Mouse (Mus musculus) intestine, embryonic 16.5 days (tissue): ENCODE measurements around the gene Clec2d. TPM values are rescaled to one million over a fixed set of nuclear protein-coding genes. Genes with fewer than 3 reads are reported as not detected.

Source experiments
- ATAC-seq: fragments of 200-750 bp; cut with Nextera tagmentation; 2 replicates; pipeline ENCODE4 v1.8.0; 2017; ENCODE audit warnings: moderate TSS enrichment, moderate library complexity
- H3K27ac ChIP-seq: fragments of 300-500 bp; sonication (generic); 2 replicates; pipeline ENCODE4 v1.5.1; 2014; ENCODE audit warnings: mild to moderate bottlenecking, low read length
- H3K27me3 ChIP-seq: fragments of 300-500 bp; sonication (generic); replicated peaks from 2 replicates; pipeline ENCODE4 v1.6.1; 2014; ENCODE audit warnings: low read length, control low read depth, mixed read lengths; ENCODE audit not compliant: control insufficient read depth, insufficient read depth
- H3K36me3 ChIP-seq: fragments of 300-500 bp; sonication (generic); 2 replicates; pipeline ENCODE4 v1.6.1; 2014; ENCODE audit warnings: low read length, control low read depth; ENCODE audit not compliant: control insufficient read depth, insufficient read depth
- H3K4me1 ChIP-seq: fragments of 300-500 bp; sonication (generic); 2 replicates; pipeline ENCODE4 v1.6.1; 2014; ENCODE audit warnings: low read length, control low read depth, mixed read lengths; ENCODE audit not compliant: control insufficient read depth, insufficient read depth
- H3K4me2 ChIP-seq: fragments of 300-500 bp; sonication (generic); 2 replicates; pipeline ENCODE4 v1.6.1; 2014; ENCODE audit warnings: low read depth, low read length, control low read depth
- H3K4me3 ChIP-seq: fragments of 300-500 bp; sonication (generic); 2 replicates; pipeline ENCODE4 v1.5.1; 2014; ENCODE audit warnings: mild to moderate bottlenecking, low read length
- H3K9ac ChIP-seq: fragments of 300-500 bp; sonication (generic); 2 replicates; pipeline ENCODE4 v1.6.1; 2014; ENCODE audit warnings: low read depth, low read length
- H3K9me3 ChIP-seq: fragments of 300-500 bp; sonication (generic); 2 replicates; pipeline ENCODE4 v1.6.1; 2016; ENCODE audit warnings: low read length, control low read depth; ENCODE audit not compliant: control insufficient read depth
- WGBS: fragments of 180-500 bp; shearing (Covaris S2); extraction: QIAGEN DNeasy Blood & Tissue Kit; methylation state at CpG from one replicate; pipeline ENCODE4 v1.1.7; 2014; 5-methylcytosine and 5-hydroxymethylcytosine counted together
- polyA plus RNA-seq: library from polyadenylated mRNA; unstranded; fragments of >200 nt; fragmentation: Nextera tagmentation; extraction: Ambion mirVana; gene quantifications from 2 replicates; pipeline ENCODE4 v1.2.1, GENCODE M21; 2015

The Clec2d gene
- polyA plus RNA-seq, 1 experiment from 2014 or later = 1.0 TPM

- Histone ChIP-seq H3K4me1 (peaks cover 17% of the 10 kb centered on the region), H3K9me3 (no peaks in the 10 kb centered on the region), H3K4me3 (no peak overlapping the region), H3K27ac (no peak overlapping the region), H3K36me3 (no peaks in the 10 kb centered on the region), H3K27me3 (no peaks in the 10 kb centered on the region), H3K4me2 (no peak overlapping the region), H3K9ac (no peak overlapping the region)
- no peak for ATAC-seq
- WGBS = 86% methylated on average over 3 of the region's 3 CpGs
Measured at GRCm38 (mm10) chr6:129216721-129217230, 36.4 kb downstream of the Clec2d start.

GRCm38 (mm10) chr6:129218191-129218696, 37.8 kb downstream of the Clec2d start:
- no peaks in the 10 kb centered on the region for H3K9me3 ChIP-seq
- no peaks in the 10 kb centered on the region for H3K27me3 ChIP-seq
- ATAC-seq = no peak
- H3K27ac ChIP-seq = no peak overlapping the region
- H3K9ac ChIP-seq = no peak overlapping the region
- no peak overlapping the region for H3K4me3 ChIP-seq
- no peaks in the 10 kb centered on the region for H3K36me3 ChIP-seq
- 81% methylated on average over 5 of the region's 5 CpGs for WGBS
- H3K4me2 ChIP-seq = no peak overlapping the region
- peaks cover 12% of the 10 kb centered on the region for H3K4me1 ChIP-seq

DNA sequence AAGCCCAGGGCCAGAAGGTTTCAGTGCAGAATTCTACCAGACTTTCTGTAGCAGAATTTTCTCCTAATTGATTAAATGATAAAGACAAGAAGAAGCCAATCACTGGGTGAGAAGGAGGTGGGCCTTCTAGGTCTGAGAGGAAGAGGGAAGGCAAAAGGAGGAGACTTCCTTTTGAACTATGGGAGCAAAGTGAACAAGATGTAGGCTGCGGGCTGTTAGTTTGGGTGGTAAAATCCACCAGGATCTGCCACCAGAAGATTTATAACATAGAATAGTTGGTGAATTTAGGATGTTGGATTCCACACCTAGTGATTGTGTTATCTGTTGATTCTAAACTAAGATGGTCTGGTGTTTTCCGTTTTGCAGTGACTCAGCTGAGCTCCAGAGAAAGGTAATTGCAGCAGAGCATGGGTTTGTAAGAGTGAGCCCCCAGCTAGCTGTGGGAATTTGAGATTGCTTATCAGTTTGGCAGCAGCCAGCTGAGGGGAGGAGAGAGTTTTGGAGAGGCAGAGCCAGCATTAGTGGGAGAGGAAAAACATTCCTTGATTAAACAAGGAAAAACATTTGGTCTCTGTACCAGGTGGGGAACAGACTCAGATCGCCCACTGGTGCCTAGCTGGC, 39.6 kb downstream of the Clec2d start:
- 63% methylated on average over 3 of the region's 3 CpGs for WGBS
- Histone ChIP-seq H3K9me3 (no peaks in the 10 kb centered on the region), H3K4me2 (no peak overlapping the region), H3K4me1 (0 out of 2 replicates have a peak, but pooled peaks cover 6% of the 10 kb centered on the region), H3K27me3 (no peaks in the 10 kb centered on the region), H3K4me3 (no peak overlapping the region), H3K36me3 (no peaks in the 10 kb centered on the region), H3K27ac (no peak overlapping the region), H3K9ac (no peak overlapping the region)
- no peak for ATAC-seq

DNA sequence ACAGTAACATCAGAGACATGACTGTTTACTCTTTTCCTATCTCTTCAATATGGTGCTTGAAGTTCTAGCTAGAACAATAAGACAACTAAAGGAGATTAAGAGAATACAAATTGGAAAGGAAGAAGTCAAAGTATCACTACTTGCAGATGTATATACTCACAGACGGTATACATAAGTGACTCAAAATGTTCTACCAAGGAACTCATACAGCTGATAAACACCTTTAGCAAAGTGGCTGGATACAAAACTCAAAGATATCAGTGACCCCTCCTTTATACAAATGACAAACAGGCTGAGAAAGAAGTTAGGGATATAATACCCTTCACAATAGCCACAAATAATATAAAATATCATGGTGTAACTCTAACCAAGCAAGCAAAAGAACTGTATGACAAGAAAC, 40.6 kb downstream of the Clec2d start:
- H3K27ac ChIP-seq = no peak overlapping the region
- H3K9me3 ChIP-seq = no peaks in the 10 kb centered on the region
- H3K36me3 ChIP-seq = no peaks in the 10 kb centered on the region

DNA sequence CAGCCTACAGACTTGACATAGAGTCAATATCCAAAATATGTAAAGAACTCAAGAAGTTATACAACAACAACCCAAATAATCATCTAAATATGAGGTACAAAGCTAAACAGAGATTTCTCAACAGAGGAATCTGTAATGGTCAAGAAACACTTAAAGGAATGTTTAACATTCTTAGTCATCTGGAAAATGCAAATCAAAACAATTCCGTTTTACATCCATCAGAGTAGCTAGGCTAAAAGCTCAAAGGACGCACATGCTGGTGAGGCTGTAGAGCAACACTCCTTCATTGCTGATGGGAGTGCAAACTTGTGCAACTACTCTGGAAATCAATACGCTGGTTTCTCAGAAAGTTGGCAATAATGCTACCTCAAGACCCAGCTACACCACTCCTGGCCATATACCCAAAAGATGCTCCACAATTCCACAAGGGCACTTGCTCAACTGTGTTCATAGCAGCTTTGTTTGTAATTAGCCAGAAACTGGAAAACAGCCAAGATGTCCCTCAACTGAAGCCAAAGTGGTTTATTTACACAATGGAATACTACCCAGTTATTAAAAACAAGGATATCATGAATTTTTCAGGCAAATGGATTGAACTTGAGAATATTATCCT, 41.9 kb downstream of the Clec2d start:
- no peak overlapping the region for H3K27ac ChIP-seq
- H3K4me2 ChIP-seq = no peak overlapping the region
- H3K9ac ChIP-seq = no peak overlapping the region
- H3K9me3 ChIP-seq = no peaks in the 10 kb centered on the region
- no peak overlapping the region for H3K4me3 ChIP-seq
- H3K36me3 ChIP-seq = no peaks in the 10 kb centered on the region
- H3K27me3 ChIP-seq = no peaks in the 10 kb centered on the region
- ATAC-seq = peak; percentile 23; the same call in 1 of the 2 replicates
- WGBS = 72% methylated on average over 3 of the region's 3 CpGs
- H3K4me1 ChIP-seq = 0 out of 2 replicates have a peak, but pooled peaks cover 5% of the 10 kb centered on the region

More for the DNA sequence above, 40.6 kb downstream of the Clec2d start:
- Histone ChIP-seq H3K4me3 (no peak overlapping the region), H3K4me2 (no peak overlapping the region), H3K4me1 (0 out of 2 replicates have a peak, but pooled peaks cover 5% of the 10 kb centered on the region), H3K9ac (no peak overlapping the region), H3K27me3 (no peaks in the 10 kb centered on the region)
- WGBS = 94% methylated on average over 1 of the region's 1 CpGs
- ATAC-seq = no peak

GRCm38 (mm10) chr6:129223611-129224010, 43.2 kb downstream of the Clec2d start:
- Histone ChIP-seq H3K4me2 (no peak overlapping the region), H3K27ac (no peak overlapping the region), H3K27me3 (no peaks in the 10 kb centered on the region), H3K4me3 (no peak overlapping the region), H3K9me3 (no peaks in the 10 kb centered on the region), H3K9ac (no peak overlapping the region), H3K36me3 (no peaks in the 10 kb centered on the region), H3K4me1 (0 out of 2 replicates have a peak, but pooled peaks cover 2% of the 10 kb centered on the region)
- WGBS = 84% methylated on average over 2 of the region's 2 CpGs
- no peak for ATAC-seq

DNA sequence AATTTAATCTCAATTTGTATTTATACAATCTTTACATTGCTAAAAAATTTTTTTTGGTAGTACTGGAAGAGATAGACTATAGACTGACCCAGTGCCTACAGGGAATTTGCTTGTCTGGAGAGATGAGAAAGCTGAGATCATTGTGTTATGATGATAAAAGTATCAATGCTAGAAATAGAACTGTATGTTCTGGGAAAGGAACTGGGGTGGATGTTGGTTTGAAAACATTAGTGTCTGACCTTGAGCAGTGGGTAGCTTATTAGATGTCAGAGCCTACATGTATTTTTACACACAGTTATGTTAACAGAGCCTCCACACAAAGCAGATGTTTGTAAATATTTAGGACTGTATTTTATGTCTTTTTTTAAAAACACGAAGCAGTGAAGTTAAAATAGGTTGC, 43.7 kb downstream of the Clec2d start:
- no peak overlapping the region for H3K4me3 ChIP-seq
- no peak overlapping the region for H3K27ac ChIP-seq
- 78% methylated on average over 1 of the region's 1 CpGs for WGBS
- H3K4me1 ChIP-seq = peaks cover 6% of the 10 kb centered on the region; the same call in 1 of the 2 replicates
- no peaks in the 10 kb centered on the region for H3K9me3 ChIP-seq
- ATAC-seq = no peak
- no peaks in the 10 kb centered on the region for H3K27me3 ChIP-seq
- no peak overlapping the region for H3K9ac ChIP-seq
- H3K36me3 ChIP-seq = no peaks in the 10 kb centered on the region
- no peak overlapping the region for H3K4me2 ChIP-seq

DNA sequence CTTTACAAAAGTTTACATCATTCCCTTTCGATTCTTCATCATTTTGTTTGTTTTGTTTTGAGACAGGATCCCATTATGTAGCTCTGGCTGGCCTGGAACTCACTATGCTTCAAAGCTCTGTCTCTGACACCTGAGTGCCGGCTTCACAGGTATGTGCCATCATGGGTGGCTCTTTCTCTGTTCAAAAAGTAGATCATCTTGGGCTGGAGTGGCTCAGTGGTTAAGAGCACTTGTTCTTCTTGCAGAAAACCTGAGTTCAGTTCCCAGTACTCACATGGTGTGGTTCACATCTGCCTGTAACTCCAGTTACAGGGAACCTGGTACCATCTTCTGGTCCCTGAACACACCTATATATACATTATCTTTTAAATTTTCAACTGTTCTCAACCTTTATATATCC, 44.7 kb downstream of the Clec2d start:
- peaks cover 7% of the 10 kb centered on the region; the same call in 1 of the 2 replicates for H3K4me1 ChIP-seq
- H3K4me2 ChIP-seq = no peak overlapping the region
- no peaks in the 10 kb centered on the region for H3K9me3 ChIP-seq
- H3K36me3 ChIP-seq = no peaks in the 10 kb centered on the region
- H3K27me3 ChIP-seq = no peaks in the 10 kb centered on the region
- H3K9ac ChIP-seq = no peak overlapping the region
- WGBS = 76% methylated on average over 2 of the region's 2 CpGs
- H3K4me3 ChIP-seq = no peak overlapping the region
- no peak for ATAC-seq
- H3K27ac ChIP-seq = peak overlapping the region; percentile 37; the same call in 1 of the 2 replicates

GRCm38 (mm10) chr6:129228935-129229773, 48.7 kb downstream of the Clec2d start:
- H3K9ac ChIP-seq = no peak overlapping the region
- ATAC-seq = peak; percentile 1; the same call in 1 of the 2 replicates
- no peaks in the 10 kb centered on the region for H3K9me3 ChIP-seq

More at GRCm38 (mm10) chr6:129228935-129229773, 48.7 kb downstream of the Clec2d start:
- Histone ChIP-seq H3K27me3 (no peaks in the 10 kb centered on the region), H3K27ac (peak overlapping the region; percentile 96), H3K4me3 (no peak overlapping the region), H3K4me1 (peaks cover 18% of the 10 kb centered on the region; the same call in 1 of the 2 replicates), H3K4me2 (no peak overlapping the region), H3K36me3 (no peaks in the 10 kb centered on the region)
- 35% methylated on average over 3 of the region's 3 CpGs for WGBS
